Mouse (Mus musculus) G1E (cell line): ENCODE measurements around the gene Pnmal2.
A peak's percentile ranks its signal among the peaks of the same experiment; 100 is the strongest.

Experiments
- CTCF ChIP-seq: IDR thresholded peaks from 2 replicates; pipeline ENCODE4 v1.5.1; 2012; ENCODE audit warnings: low read depth, low read length, inconsistent platforms, mixed read lengths
- GATA1 ChIP-seq: IDR thresholded peaks from 2 replicates; pipeline ENCODE4 v1.6.1; 2012; ENCODE audit warnings: borderline replicate concordance, low read length, inconsistent platforms, mixed read lengths
- GATA2 ChIP-seq: IDR thresholded peaks from 2 replicates; pipeline ENCODE4 v1.6.1; 2012; ENCODE audit warnings: low read depth, low read length, inconsistent platforms, borderline replicate concordance
- POLR2AphosphoS5 ChIP-seq: IDR thresholded peaks from 2 replicates; pipeline ENCODE4 v1.6.1; 2012; ENCODE audit warnings: low read depth, low read length, inconsistent platforms; ENCODE audit not compliant: insufficient replicate concordance
- TAL1 ChIP-seq: conservative IDR thresholded peaks from 2 replicates; pipeline ENCODE4 v1.6.1; 2012; ENCODE audit warnings: low read depth, low read length, inconsistent platforms, mixed read lengths

DNA sequence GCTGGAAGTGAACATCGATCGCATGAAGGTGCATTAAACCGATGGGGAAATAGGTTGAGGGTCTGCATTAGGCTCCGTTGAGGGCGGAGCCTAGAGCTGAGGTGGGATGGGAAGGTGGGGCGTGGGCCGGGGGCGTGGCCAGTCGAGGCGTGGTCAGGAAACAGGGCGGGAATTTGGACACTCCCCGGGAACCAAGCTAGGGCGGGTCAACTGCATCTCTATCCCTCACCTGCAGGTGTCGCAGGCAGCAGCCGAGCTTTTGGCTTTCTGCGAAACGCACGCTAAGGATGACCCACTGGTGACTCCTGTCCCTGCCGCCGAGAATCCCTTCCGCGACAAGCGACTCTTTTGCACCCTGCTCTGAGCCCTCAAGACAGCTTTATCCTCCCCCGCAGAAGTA lies 49.5 kb upstream of the Pnmal2 start:
- TF ChIP-seq CTCF: peak; percentile 70
- no peak for TF ChIP-seq TAL1
- no peak for TF ChIP-seq GATA1
- TF ChIP-seq POLR2AphosphoS5: no peak
- TF ChIP-seq GATA2: no peak
